Mouse (Mus musculus) CH12.LX (cell line): ENCODE data around the gene Trip4. TPM values are rescaled to one million over a fixed set of nuclear protein-coding genes. Genes with fewer than 3 reads are reported as not detected.

Experiments used
- DNase-seq: peaks from one replicate; pipeline ENCODE4 v3.0.0-alpha.2; 2013; ENCODE audit errors: extremely low read depth
- H3K27ac ChIP-seq: 2 replicates; pipeline ENCODE4 v1.5.1; 2012; ENCODE audit warnings: low read depth, mild to moderate bottlenecking, control low read depth, moderate library complexity; ENCODE audit not compliant: insufficient read depth
- H3K27me3 ChIP-seq: replicated peaks from 2 replicates; pipeline ENCODE3; 2012; ENCODE audit warnings: inconsistent platforms
- H3K36me3 ChIP-seq, 2 experiments: replicated peaks in 1 of 2; 2 replicates each; pipeline versions ENCODE3 to v1.6.1; 2012; ENCODE audit warnings: inconsistent platforms in 1 of 2, low read length in 1 of 2, mild to moderate bottlenecking in 1 of 2, mixed read lengths in 1 of 2, moderate library complexity in 1 of 2; ENCODE audit not compliant: control insufficient read depth in 1 of 2, insufficient read depth in 1 of 2
- H3K4me1 ChIP-seq, 2 experiments: 2 replicates each; pipeline ENCODE4 v1.6.1; 2012; ENCODE audit warnings: inconsistent platforms in 1 of 2, moderate library complexity in 1 of 2; ENCODE audit not compliant: insufficient read depth in 2 of 2, control insufficient read depth in 1 of 2
- H3K4me2 ChIP-seq: 2 replicates; pipeline ENCODE4 v1.6.1; 2012; ENCODE audit warnings: low read depth, mild to moderate bottlenecking, control low read depth; ENCODE audit not compliant: poor library complexity, insufficient read depth, severe bottlenecking
- H3K4me3 ChIP-seq, 3 experiments: fragments of 150-350 bp in 1 of 3; sonication (generic) in 1 of 3; replicated peaks in 1 of 3; 2 replicates each; pipeline versions ENCODE3 to v1.5.1; 2011 to 2012; ENCODE audit warnings: low read depth in 2 of 3, low read length in 2 of 3, mild to moderate bottlenecking in 2 of 3, moderate library complexity in 2 of 3, control low read depth in 1 of 3, improper control_type of control experiment in 1 of 3, inconsistent platforms in 1 of 3, mixed read lengths in 1 of 3; ENCODE audit not compliant: poor library complexity in 1 of 3
- H3K79me2 ChIP-seq: replicated peaks from 2 replicates; pipeline ENCODE4 v1.6.1; 2012; ENCODE audit warnings: mild to moderate bottlenecking, moderate library complexity; ENCODE audit not compliant: control insufficient read depth, poor library complexity, insufficient read depth, severe bottlenecking; ENCODE audit errors: extremely low read depth
- H3K9ac ChIP-seq: 2 replicates; pipeline ENCODE4 v1.6.1; 2012; ENCODE audit warnings: low read depth, mild to moderate bottlenecking, control low read depth, moderate library complexity; ENCODE audit not compliant: insufficient read depth
- H3K9me3 ChIP-seq: replicated peaks from 2 replicates; pipeline ENCODE3; 2012; ENCODE audit warnings: low read length, inconsistent platforms, mixed read lengths
- CHD2 ChIP-seq: IDR thresholded peaks from 2 replicates; pipeline ENCODE4 v1.6.1; 2011; ENCODE audit warnings: low read length, improper control_type of control experiment
- CTCF ChIP-seq, 2 experiments: IDR thresholded peaks in 1 of 2; conservative IDR thresholded peaks in 1 of 2; 2 replicates each; pipeline ENCODE4 v1.5.1; 2011 to 2012; ENCODE audit warnings: low read depth in 2 of 2, low read length in 2 of 2, improper control_type of control experiment in 1 of 2, inconsistent platforms in 1 of 2, mild to moderate bottlenecking in 1 of 2, moderate library complexity in 1 of 2
- E2F4 ChIP-seq: IDR thresholded peaks from 2 replicates; pipeline ENCODE4 v1.6.1; 2011; ENCODE audit warnings: low read depth, low read length, improper control_type of control experiment; ENCODE audit not compliant: insufficient replicate concordance
- ELF1 ChIP-seq: IDR thresholded peaks from 2 replicates; pipeline ENCODE4 v1.6.1; 2014; ENCODE audit warnings: low read depth, mild to moderate bottlenecking, inconsistent platforms, low read length, improper control_type of control experiment
- EP300 ChIP-seq: IDR thresholded peaks from 2 replicates; pipeline ENCODE4 v1.6.1; 2011; ENCODE audit warnings: low read length, improper control_type of control experiment
- ETS1 ChIP-seq: conservative IDR thresholded peaks from 2 replicates; pipeline ENCODE4 v1.6.1; 2012; ENCODE audit warnings: low read depth, mild to moderate bottlenecking, inconsistent platforms, low read length, improper control_type of control experiment, moderate library complexity
- GABPA ChIP-seq: IDR thresholded peaks from 2 replicates; pipeline ENCODE4 v1.6.1; 2012; ENCODE audit warnings: low read depth, low read length, improper control_type of control experiment, inconsistent platforms; ENCODE audit not compliant: insufficient replicate concordance
- HCFC1 ChIP-seq: IDR thresholded peaks from 2 replicates; pipeline ENCODE4 v1.6.1; 2012; ENCODE audit warnings: low read depth, mild to moderate bottlenecking, inconsistent platforms, low read length, improper control_type of control experiment
- JUN ChIP-seq: IDR thresholded peaks from 2 replicates; pipeline ENCODE4 v1.6.1; 2011; ENCODE audit warnings: low read depth, mild to moderate bottlenecking, low read length, improper control_type of control experiment, moderate library complexity; ENCODE audit not compliant: insufficient read depth
- JUND ChIP-seq: conservative IDR thresholded peaks from 2 replicates; pipeline ENCODE4 v1.6.1; 2011; ENCODE audit warnings: low read depth, low read length, improper control_type of control experiment
- MAX ChIP-seq: IDR thresholded peaks from 2 replicates; pipeline ENCODE4 v1.6.1; 2011; ENCODE audit warnings: low read length, improper control_type of control experiment
- MEF2A ChIP-seq: IDR thresholded peaks from 2 replicates; pipeline ENCODE4 v1.6.1; 2014; ENCODE audit warnings: low read depth, mild to moderate bottlenecking, inconsistent platforms, low read length, improper control_type of control experiment, borderline replicate concordance
- MYC ChIP-seq: IDR thresholded peaks from 2 replicates; pipeline ENCODE4 v1.6.1; 2011; ENCODE audit warnings: low read depth, mild to moderate bottlenecking, improper control_type of control experiment, low read length
- NELFE ChIP-seq: IDR thresholded peaks from 2 replicates; pipeline ENCODE4 v1.6.1; 2011; ENCODE audit warnings: low read depth, low read length, improper control_type of control experiment
- NRF1 ChIP-seq: IDR thresholded peaks from 2 replicates; pipeline ENCODE4 v1.6.1; 2014; ENCODE audit warnings: low read depth, mild to moderate bottlenecking, inconsistent platforms, low read length, improper control_type of control experiment, moderate library complexity
- POLR2A ChIP-seq: IDR thresholded peaks from 2 replicates; pipeline ENCODE4 v1.6.1; 2011; ENCODE audit warnings: low read depth, mild to moderate bottlenecking, improper control_type of control experiment, low read length
- POLR2AphosphoS2 ChIP-seq: IDR thresholded peaks from 2 replicates; pipeline ENCODE4 v1.6.1; 2011; ENCODE audit warnings: low read depth, low read length, improper control_type of control experiment
- RAD21 ChIP-seq: IDR thresholded peaks from 2 replicates; pipeline ENCODE4 v1.6.1; 2011; ENCODE audit warnings: low read depth, mild to moderate bottlenecking, low read length, improper control_type of control experiment, moderate library complexity
- RCOR1 ChIP-seq: conservative IDR thresholded peaks from 2 replicates; pipeline ENCODE4 v1.6.1; 2012; ENCODE audit warnings: low read depth, mild to moderate bottlenecking, inconsistent platforms, low read length, improper control_type of control experiment
- SIN3A ChIP-seq: IDR thresholded peaks from 2 replicates; pipeline ENCODE4 v1.6.1; 2012; ENCODE audit warnings: low read length, improper control_type of control experiment, inconsistent platforms
- SMC3 ChIP-seq: IDR thresholded peaks from 2 replicates; pipeline ENCODE4 v1.6.1; 2011; ENCODE audit warnings: low read depth, low read length, improper control_type of control experiment
- TBP ChIP-seq: conservative IDR thresholded peaks from 2 replicates; pipeline ENCODE4 v1.6.1; 2011; ENCODE audit warnings: low read depth, low read length, improper control_type of control experiment
- TCF12 ChIP-seq: IDR thresholded peaks from 2 replicates; pipeline ENCODE4 v1.6.1; 2014; ENCODE audit warnings: low read depth, mild to moderate bottlenecking, inconsistent platforms, low read length, improper control_type of control experiment
- USF2 ChIP-seq: conservative IDR thresholded peaks from 2 replicates; pipeline ENCODE4 v1.6.1; 2011; ENCODE audit warnings: low read depth, low read length, improper control_type of control experiment
- ZC3H11A ChIP-seq: IDR thresholded peaks from 2 replicates; pipeline ENCODE4 v1.6.1; 2012; ENCODE audit warnings: low read depth, mild to moderate bottlenecking, inconsistent platforms, low read length, improper control_type of control experiment
- ZMIZ1 ChIP-seq: IDR thresholded peaks from 2 replicates; pipeline ENCODE4 v1.6.1; 2012; ENCODE audit warnings: low read depth, mild to moderate bottlenecking, inconsistent platforms, low read length, improper control_type of control experiment
- dilution Hi-C: fragments of 300-500 bp; cut with MboI; formaldehyde crosslinking; loops from 2 replicates; pipeline ENCODE4 v1.14.3; 2020; ENCODE audit warnings: low sequenced_read_pairs; ENCODE audit not compliant: extremely low pct_unique_long_range_greater_than_20kb, extremely low pct_ligation_motif_present
- in situ Hi-C: fragments of 300-500 bp; cut with MboI; formaldehyde crosslinking; loops from 3 replicates; pipeline ENCODE4 v1.14.3; 2019; ENCODE audit warnings: low sequenced_read_pairs, low pct_ligation_motif_present, low pct_unique_long_range_greater_than_20kb, mixed read lengths
- polyA plus RNA-seq: library from polyadenylated mRNA; unstranded; fragments of >175 nt; gene quantifications from 2 replicates; pipeline ENCODE4 v1.2.1, GENCODE M21; 2012; ENCODE audit warnings: low read depth; ENCODE audit not compliant: insufficient read length
- total RNA-seq, 2 experiments: library from RNA; depleted of rRNA; stranded (reverse); fragments of 300-350 nt in 1 of 2; fragments of >200 nt in 1 of 2; gene quantifications; 2 replicates each; pipeline ENCODE4 v1.2.3; 2012 to 2014

Gene Trip4
- total and polyA plus RNA-seq, 3 experiments = 12.0 to 15.4 (median 14.4) TPM

DNA sequence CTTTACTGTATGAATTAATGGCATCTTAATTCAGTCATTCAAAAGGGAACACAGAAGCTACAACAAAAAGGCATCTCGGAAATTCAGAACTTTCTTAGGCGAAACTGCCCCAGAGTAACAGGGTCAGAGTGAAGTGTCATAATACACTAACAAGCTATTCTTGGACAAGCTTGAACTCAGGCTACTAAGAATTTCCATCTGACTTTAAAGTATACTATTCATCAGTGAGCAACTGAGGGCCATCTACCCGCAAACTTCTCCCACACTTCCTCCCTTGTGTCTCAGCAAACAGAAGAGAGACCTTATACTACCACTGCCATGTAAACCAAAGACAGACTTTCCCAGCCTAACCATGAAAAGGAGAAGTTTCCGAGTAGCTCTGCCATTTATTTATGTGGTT is 77.4 kb downstream of the Trip4 start:
- no peaks in the 10 kb centered on the region for H3K9me3 ChIP-seq
- H3K4me3 ChIP-seq = no peak overlapping the region
- no peak overlapping the region for H3K4me2 ChIP-seq
- DNase-seq = peak; percentile 61
- no peaks in the 10 kb centered on the region for H3K27me3 ChIP-seq
- H3K36me3 ChIP-seq = peaks cover 0 to 9% of the 10 kb centered on the region in 2 experiments
- H3K79me2 ChIP-seq = no peaks in the 10 kb centered on the region; the same call in none of the 2 replicates
- H3K4me1 ChIP-seq = peaks cover 0 to 46% of the 10 kb centered on the region in 2 experiments; a peak in 3 of 4 replicates
- no peak overlapping the region for H3K27ac ChIP-seq
- in situ Hi-C loops (no loop called here), dilution Hi-C loops (no loop called here)
- H3K9ac ChIP-seq = no peak overlapping the region
- TF ChIP-seq E2F4 (no peak), ELF1 (no peak), ZMIZ1 (no peak), POLR2A (no peak), NELFE (no peak), TCF12 (no peak), RAD21 (no peak), CHD2 (no peak), TBP (no peak), MEF2A (peak; percentile 77), GABPA (no peak), MAX (no peak), MYC (no peak), SMC3 (no peak), HCFC1 (no peak), CTCF (conservative IDR thresholded peaks at IDR 0.05 in 1 of 2, IDR thresholded peaks at IDR 0.05 in 1 of 2; ENCODE audit: low read depth in 2 of 2, low read length in 2 of 2) (no peak), RCOR1 (no peak), SIN3A (peak; percentile 41; the same call in 1 of the 2 replicates), USF2 (no peak), EP300 (peak; percentile 73), ETS1 (peak; percentile 62), ZC3H11A (no peak), JUN (peak; percentile 5; the same call in 1 of the 2 replicates), NRF1 (no peak), POLR2AphosphoS2 (no peak), JUND (peak; percentile 74)
